Mouse (Mus musculus) liver, embryonic 16.5 days (tissue): ENCODE results near the gene Tob2. TPM values are rescaled to one million over a fixed set of nuclear protein-coding genes. Genes with fewer than 3 reads are reported as not detected.

Source experiments
- ATAC-seq: fragments of 200-750 bp; cut with Nextera tagmentation; 2 replicates; pipeline ENCODE4 v1.8.0; 2017; ENCODE audit warnings: low read depth, mild to moderate bottlenecking, moderate number of reproducible peaks, moderate library complexity
- H3K27ac ChIP-seq: fragments of 300-500 bp; sonication (generic); 2 replicates; pipeline ENCODE4 v1.5.1; 2014; ENCODE audit warnings: mild to moderate bottlenecking, low read length
- H3K27me3 ChIP-seq: fragments of 300-500 bp; sonication (generic); 2 replicates; pipeline ENCODE4 v1.6.1; 2014; ENCODE audit warnings: low read depth, low read length, mixed read lengths; ENCODE audit not compliant: control insufficient read depth, insufficient read depth
- H3K36me3 ChIP-seq: fragments of 300-500 bp; sonication (generic); 2 replicates; pipeline ENCODE4 v1.6.1; 2014; ENCODE audit warnings: mild to moderate bottlenecking; ENCODE audit not compliant: control insufficient read depth, insufficient read depth
- H3K4me1 ChIP-seq: fragments of 300-500 bp; sonication (generic); 2 replicates; pipeline ENCODE4 v1.6.1; 2014; ENCODE audit warnings: low read depth, low read length, mixed read lengths; ENCODE audit not compliant: control insufficient read depth
- H3K4me2 ChIP-seq: fragments of 300-500 bp; sonication (generic); 2 replicates; pipeline ENCODE4 v1.6.1; 2014; ENCODE audit warnings: low read depth, low read length, mixed read lengths
- H3K4me3 ChIP-seq: fragments of 300-500 bp; sonication (generic); 2 replicates; pipeline ENCODE4 v1.5.1; 2014; ENCODE audit warnings: low read depth, mild to moderate bottlenecking, low read length
- H3K9ac ChIP-seq: fragments of 300-500 bp; sonication (generic); 2 replicates; pipeline ENCODE4 v1.6.1; 2014; ENCODE audit warnings: low read depth, low read length
- H3K9me3 ChIP-seq: fragments of 300-500 bp; sonication (generic); replicated peaks from 2 replicates; pipeline ENCODE4 v1.6.1; 2016; ENCODE audit warnings: low read length; ENCODE audit not compliant: control insufficient read depth
- WGBS: fragments of 180-500 bp; shearing (Covaris S2); extraction: QIAGEN DNeasy Blood & Tissue Kit; methylation state at CpG from one replicate; pipeline ENCODE4 v1.1.7; 2014; ENCODE audit not compliant: insufficient replicate concordance; 5-methylcytosine and 5-hydroxymethylcytosine counted together
- polyA plus RNA-seq: library from polyadenylated mRNA; unstranded; fragments of >200 nt; fragmentation: Nextera tagmentation; extraction: Ambion mirVana; gene quantifications from 2 replicates; pipeline ENCODE4 v1.2.1, GENCODE M21; 2015

Gene Tob2
- polyA plus RNA-seq, 1 experiment from 2014 or later, result 14.9 TPM

- H3K4me3 ChIP-seq, result peak overlapping the region; percentile 93
- H3K9me3 ChIP-seq, result no peaks in the 10 kb centered on the region
- peaks cover 7% of the 10 kb centered on the region for H3K36me3 ChIP-seq
- WGBS, result under 1% methylated on average over 28 of the region's 28 CpGs
- peak overlapping the region; percentile 96 for H3K4me2 ChIP-seq
- peaks cover 32% of the 10 kb centered on the region for H3K4me1 ChIP-seq
- H3K9ac ChIP-seq, result peak overlapping the region; percentile 93
- peak overlapping the region; percentile 95 for H3K27ac ChIP-seq
- H3K27me3 ChIP-seq, result no peaks in the 10 kb centered on the region
- peak; percentile 86 for ATAC-seq
Measured at GRCm38 (mm10) chr15:81856030-81856790, 2.4 kb downstream of the Tob2 start.

- peak overlapping the region; percentile 6; the same call in 1 of the 2 replicates for H3K27ac ChIP-seq
- H3K27me3 ChIP-seq, result no peaks in the 10 kb centered on the region
- 64% methylated on average over 7 of the region's 7 CpGs for WGBS
- no peak for ATAC-seq
- peaks cover 17% of the 10 kb centered on the region for H3K4me1 ChIP-seq
- no peak overlapping the region for H3K4me2 ChIP-seq
- no peak overlapping the region for H3K4me3 ChIP-seq
- H3K36me3 ChIP-seq, result peaks cover 22% of the 10 kb centered on the region
- no peak overlapping the region for H3K9ac ChIP-seq
- H3K9me3 ChIP-seq, result no peaks in the 10 kb centered on the region
Measured at GRCm38 (mm10) chr15:81853081-81853480, 5.5 kb downstream of the Tob2 start.

GRCm38 (mm10) chr15:81852411-81853000, 6.1 kb downstream of the Tob2 start:
- H3K4me2 ChIP-seq, result no peak overlapping the region
- no peak for ATAC-seq
- peak overlapping the region; percentile 6; the same call in 1 of the 2 replicates for H3K27ac ChIP-seq
- H3K27me3 ChIP-seq, result no peaks in the 10 kb centered on the region
- WGBS, result 74% methylated on average over 9 of the region's 9 CpGs
- peaks cover 17% of the 10 kb centered on the region for H3K4me1 ChIP-seq
- H3K36me3 ChIP-seq, result peaks cover 22% of the 10 kb centered on the region
- no peaks in the 10 kb centered on the region for H3K9me3 ChIP-seq
- no peak overlapping the region for H3K9ac ChIP-seq
- no peak overlapping the region for H3K4me3 ChIP-seq

- ATAC-seq, result no peak
- H3K27ac ChIP-seq, result no peak overlapping the region
- no peak overlapping the region for H3K4me2 ChIP-seq
- H3K9me3 ChIP-seq, result no peaks in the 10 kb centered on the region
- no peak overlapping the region for H3K4me3 ChIP-seq
- peaks cover 11% of the 10 kb centered on the region for H3K4me1 ChIP-seq
- no peaks in the 10 kb centered on the region for H3K27me3 ChIP-seq
- H3K9ac ChIP-seq, result no peak overlapping the region
- H3K36me3 ChIP-seq, result peaks cover 22% of the 10 kb centered on the region
- WGBS, result 85% methylated on average over 15 of the region's 15 CpGs
Measured at GRCm38 (mm10) chr15:81851375-81851774, 7.2 kb downstream of the Tob2 start.

GRCm38 (mm10) chr15:81850718-81851117, 7.9 kb downstream of the Tob2 start:
- H3K36me3 ChIP-seq, result peaks cover 22% of the 10 kb centered on the region

GRCm38 (mm10) chr15:81849104-81849503, 9.5 kb downstream of the Tob2 start:
- Histone ChIP-seq H3K27ac (no peak overlapping the region), H3K9me3 (no peaks in the 10 kb centered on the region), H3K4me3 (no peak overlapping the region), H3K36me3 (peaks cover 22% of the 10 kb centered on the region), H3K9ac (no peak overlapping the region), H3K4me1 (peaks cover 8% of the 10 kb centered on the region), H3K4me2 (no peak overlapping the region), H3K27me3 (no peaks in the 10 kb centered on the region)
- WGBS, result 71% methylated on average over 9 of the region's 9 CpGs
- ATAC-seq, result no peak

More at GRCm38 (mm10) chr15:81850718-81851117, 7.9 kb downstream of the Tob2 start:
- no peaks in the 10 kb centered on the region for H3K9me3 ChIP-seq
- no peak overlapping the region for H3K27ac ChIP-seq
- WGBS, result 81% methylated on average over 14 of the region's 14 CpGs
- no peak overlapping the region for H3K4me3 ChIP-seq
- no peak for ATAC-seq
- no peak overlapping the region for H3K9ac ChIP-seq
- H3K27me3 ChIP-seq, result no peaks in the 10 kb centered on the region
- peaks cover 13% of the 10 kb centered on the region for H3K4me1 ChIP-seq
- no peak overlapping the region for H3K4me2 ChIP-seq

GRCm38 (mm10) chr15:81848301-81848700, 10.3 kb downstream of the Tob2 start:
- Histone ChIP-seq H3K27me3 (no peaks in the 10 kb centered on the region), H3K36me3 (peaks cover 22% of the 10 kb centered on the region), H3K4me1 (peaks cover 5% of the 10 kb centered on the region), H3K9me3 (no peaks in the 10 kb centered on the region), H3K9ac (no peak overlapping the region), H3K4me3 (no peak overlapping the region), H3K27ac (no peak overlapping the region), H3K4me2 (no peak overlapping the region)
- peak; percentile 55; the same call in 1 of the 2 replicates for ATAC-seq
- 32% methylated on average over 7 of the region's 7 CpGs for WGBS

GRCm38 (mm10) chr15:81847861-81848260, 10.7 kb downstream of the Tob2 start:
- no peak for ATAC-seq
- peaks cover 22% of the 10 kb centered on the region for H3K36me3 ChIP-seq
- peaks cover 5% of the 10 kb centered on the region for H3K4me1 ChIP-seq
- H3K27me3 ChIP-seq, result no peaks in the 10 kb centered on the region
- no peak overlapping the region for H3K9ac ChIP-seq
- H3K9me3 ChIP-seq, result no peaks in the 10 kb centered on the region
- no peak overlapping the region for H3K4me2 ChIP-seq
- H3K4me3 ChIP-seq, result no peak overlapping the region
- no peak overlapping the region for H3K27ac ChIP-seq
- 84% methylated on average over 5 of the region's 5 CpGs for WGBS

- no peak for ATAC-seq
- no peaks in the 10 kb centered on the region for H3K9me3 ChIP-seq
- no peak overlapping the region for H3K9ac ChIP-seq
- 71% methylated on average over 4 of the region's 4 CpGs for whole genome bisulfite sequencing
- peaks cover 22% of the 10 kb centered on the region for H3K36me3 ChIP-seq
- no peaks in the 10 kb centered on the region for H3K27me3 ChIP-seq
- H3K4me1 ChIP-seq, result peaks cover 5% of the 10 kb centered on the region
- H3K27ac ChIP-seq, result no peak overlapping the region
- H3K4me3 ChIP-seq, result no peak overlapping the region
- no peak overlapping the region for H3K4me2 ChIP-seq
Measured at GRCm38 (mm10) chr15:81847161-81847560, 11.4 kb downstream of the Tob2 start.
